In the genomic region with DNA sequence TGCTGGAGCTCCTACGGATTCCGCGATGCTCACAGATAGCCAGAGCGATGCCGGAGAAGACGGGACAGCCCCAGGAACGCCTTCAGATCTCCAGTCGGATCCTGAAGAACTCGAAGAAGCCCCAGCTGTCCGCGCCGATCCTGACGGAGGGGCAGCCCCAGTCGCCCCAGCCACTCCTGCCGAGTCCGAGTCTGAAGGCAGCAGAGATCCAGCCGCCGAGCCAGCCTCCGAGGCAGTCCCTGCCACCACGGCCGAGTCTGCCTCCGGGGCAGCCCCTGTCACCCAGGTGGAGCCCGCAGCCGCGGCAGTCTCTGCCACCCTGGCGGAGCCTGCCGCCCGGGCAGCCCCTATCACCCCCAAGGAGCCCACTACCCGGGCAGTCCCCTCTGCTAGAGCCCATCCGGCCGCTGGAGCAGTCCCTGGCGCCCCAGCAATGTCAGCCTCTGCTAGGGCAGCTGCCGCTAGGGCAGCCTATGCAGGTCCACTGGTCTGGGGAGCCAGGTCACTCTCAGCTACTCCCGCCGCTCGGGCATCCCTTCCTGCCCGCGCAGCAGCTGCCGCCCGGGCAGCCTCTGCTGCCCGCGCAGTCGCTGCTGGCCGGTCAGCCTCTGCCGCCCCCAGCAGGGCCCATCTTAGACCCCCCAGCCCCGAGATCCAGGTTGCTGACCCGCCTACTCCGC, we compare ENCODE assay signal across 10 mouse cellular contexts. TPM values are rescaled to one million over a fixed set of nuclear protein-coding genes. Genes with fewer than 3 reads are reported as not detected.
DNase-seq lines count a peak whose midpoint lies in the region; ATAC-seq and TF ChIP-seq lines count a peak whose summit lies in the region.
"Had no signal": no experiment of that assay in that cellular context is flagged by ENCODE, and none has a peak within 500 bp of the region (broad histone marks: within the 10 kb centered on the region; RNA-seq: fewer than 3 reads in every experiment).

No protein-coding gene starts in this region.

- peak overlapping the region; percentile 47 for H3K4me2 ChIP-seq in intestine, postnatal 0 days (replicated peaks; ENCODE audit: low read depth)
- peak overlapping the region; percentile 55 for H3K4me2 ChIP-seq in neural tube, embryonic 11.5 days (ENCODE audit: low read depth)

- peak overlapping the region; percentile 54 for H3K4me3 ChIP-seq in forebrain, embryonic 10.5 days
- H3K4me3 ChIP-seq in intestine, postnatal 0 days (ENCODE audit: low read depth, low read length) = peak overlapping the region; percentile 24
- H3K4me3 ChIP-seq in neural tube, embryonic 11.5 days (ENCODE audit: low read depth, low read length) = peak overlapping the region; percentile 30

- H3K27ac ChIP-seq in forebrain, embryonic 10.5 days = no peak overlapping the region
- no peak overlapping the region for H3K27ac ChIP-seq in intestine, postnatal 0 days (ENCODE audit: low read depth, low read length)
- H3K27ac ChIP-seq in neural tube, embryonic 11.5 days (ENCODE audit: low read depth, low read length) = no peak overlapping the region

- peaks cover 50% of the 10 kb centered on the region for H3K27me3 ChIP-seq in forebrain, embryonic 10.5 days (ENCODE audit: poor library complexity, severe bottlenecking)
- H3K27me3 ChIP-seq in intestine, postnatal 0 days (replicated peaks; ENCODE audit: control insufficient read depth, insufficient read depth, low read length) = peaks cover 36% of the 10 kb centered on the region
- H3K27me3 ChIP-seq in neural tube, embryonic 11.5 days (ENCODE audit: control insufficient read depth, insufficient read depth, low read length) = peaks cover 32% of the 10 kb centered on the region

- no peak for ATAC-seq in intestine, postnatal 0 days
- ATAC-seq in neural tube, embryonic 11.5 days (ENCODE audit: insufficient read depth, low FRiP score, low TSS enrichment) = no peak

- no peak for TF ChIP-seq CTCF in intestine, postnatal 0 days (IDR thresholded peaks at IDR 0.05; ENCODE audit: low read depth)

- peaks cover 49% of the 10 kb centered on the region for H3K36me3 ChIP-seq in forebrain, embryonic 10.5 days (replicated peaks)
- H3K36me3 ChIP-seq in intestine, postnatal 0 days (ENCODE audit: control insufficient read depth, insufficient read depth) = no peaks in the 10 kb centered on the region
- no peaks in the 10 kb centered on the region for H3K36me3 ChIP-seq in neural tube, embryonic 11.5 days (ENCODE audit: control insufficient read depth, insufficient read depth, low read length)

- no peak overlapping the region for H3K9ac ChIP-seq in intestine, postnatal 0 days (ENCODE audit: low read depth, low read length)
- no peak overlapping the region; the same call in 1 of the 2 replicates for H3K9ac ChIP-seq in neural tube, embryonic 11.5 days (ENCODE audit: low read length)

- WGBS in forebrain, embryonic 10.5 days = 54% methylated on average over 48 of the region's 48 CpGs
- WGBS in intestine, postnatal 0 days = 45% methylated on average over 48 of the region's 48 CpGs
- 41% methylated on average over 46 of the region's 48 CpGs for WGBS in neural tube, embryonic 11.5 days

- peaks cover 68% of the 10 kb centered on the region for H3K9me3 ChIP-seq in forebrain, embryonic 10.5 days
- H3K9me3 ChIP-seq in intestine, postnatal 0 days (ENCODE audit: control insufficient read depth) = peaks cover 7% of the 10 kb centered on the region; the same call in 1 of the 2 replicates
- peaks cover 40% of the 10 kb centered on the region for H3K9me3 ChIP-seq in neural tube, embryonic 11.5 days (ENCODE audit: control insufficient read depth, low read length)

- H3K4me1 ChIP-seq in forebrain, embryonic 10.5 days = peaks cover 46% of the 10 kb centered on the region
- H3K4me1 ChIP-seq in intestine, postnatal 0 days (replicated peaks; ENCODE audit: control insufficient read depth, insufficient read depth, low read length) = no peaks in the 10 kb centered on the region
- H3K4me1 ChIP-seq in neural tube, embryonic 11.5 days (ENCODE audit: control insufficient read depth, insufficient read depth, low read length) = 0 out of 2 replicates have a peak, but pooled peaks cover 5% of the 10 kb centered on the region

- peak; percentile 23 to 33 for DNase-seq in kidney, postnatal 4 days
- no peak for DNase-seq in kidney, adult 9 months
- no peak for DNase-seq in forebrain, embryonic 10.5 days (ENCODE audit: extremely low spot score, low spot score)
- no peak for DNase-seq in neural tube, embryonic 11.5 days (ENCODE audit: low spot score)
- DNase-seq in frontal cortex, postnatal 10 days (ENCODE audit: low spot score in 2 of 2) = no peak
- no peak for DNase-seq in T-cell, adult 2 months (ENCODE audit: low spot score)
- DNase-seq in frontal cortex, adult 2 months (ENCODE audit: extremely low spot score in 1 of 2, low spot score in 1 of 2) = no peak
- DNase-seq: cerebellum, adult 8-10 months; kidney, adult 18-20 months had no signal

RNA-seq across cellular contexts. Expression of a gene that starts 15.1 kb away (rescaled TPM):
- 880 and 928 TPM in 2 replicates for polyA plus RNA-seq in forebrain, embryonic 10.5 days (2016; fragmentation: Nextera tagmentation; extraction: Ambion mirVana)
- polyA plus RNA-seq in intestine, postnatal 0 days (2015; fragmentation: Nextera tagmentation; extraction: Ambion mirVana) = 686 and 705 TPM in 2 replicates
- polyA plus RNA-seq in neural tube, embryonic 11.5 days (2014; fragmentation: Nextera tagmentation; extraction: Ambion mirVana) = 1,351 and 1,381 TPM in 2 replicates
- 2,156 and 2,275 TPM in 2 replicates for polyA plus RNA-seq in frontal cortex, adult 2 months (2012; rRNA removed)

RNA-seq across cellular contexts. Expression of a gene that starts 47.3 kb away (rescaled TPM):
- 5.9 and 8.1 TPM in 2 replicates for polyA plus RNA-seq in forebrain, embryonic 10.5 days (2016; fragmentation: Nextera tagmentation; extraction: Ambion mirVana)
- polyA plus RNA-seq in intestine, postnatal 0 days (2015; fragmentation: Nextera tagmentation; extraction: Ambion mirVana) = 2.7 and 3.5 TPM in 2 replicates
- polyA plus RNA-seq in neural tube, embryonic 11.5 days (2014; fragmentation: Nextera tagmentation; extraction: Ambion mirVana) = 8.1 and 9.1 TPM in 2 replicates
- polyA plus RNA-seq in frontal cortex, adult 2 months (2012; rRNA removed) = 2.9 and 7.7 TPM in 2 replicates

Comparison
In these comparisons a context has a peak if more than half of its experiments do, and no peak if none do; other contexts are left out.
1. DNase-seq: peak in kidney, postnatal 4 days (2 of 2); none in kidney, adult 9 months (single experiment), forebrain, embryonic 10.5 days (single experiment), neural tube, embryonic 11.5 days (single experiment), frontal cortex, postnatal 10 days (0 of 2), T-cell, adult 2 months (single experiment) and frontal cortex, adult 2 months (0 of 2).
2. Peak in every context shown above with its lines, with median percentiles within 50 percentile points of each other: H3K4me3 ChIP-seq.